Mouse (Mus musculus) heart, adult 2 months (tissue): ENCODE data around the gene Dennd6a.

Source experiments
- CTCF ChIP-seq: fragments of 200-600 bp; IDR thresholded peaks from 2 replicates; pipeline ENCODE4 v1.8.1; 2022; ENCODE audit warnings: antibody characterized with exemption, mild to moderate bottlenecking, moderate library complexity
- POLR2A ChIP-seq: fragments of 200-500 bp; IDR thresholded peaks from 2 replicates; pipeline ENCODE4 v1.6.1; 2011; ENCODE audit warnings: mild to moderate bottlenecking, low read depth, low read length, control low read depth; ENCODE audit not compliant: insufficient read depth

DNA sequence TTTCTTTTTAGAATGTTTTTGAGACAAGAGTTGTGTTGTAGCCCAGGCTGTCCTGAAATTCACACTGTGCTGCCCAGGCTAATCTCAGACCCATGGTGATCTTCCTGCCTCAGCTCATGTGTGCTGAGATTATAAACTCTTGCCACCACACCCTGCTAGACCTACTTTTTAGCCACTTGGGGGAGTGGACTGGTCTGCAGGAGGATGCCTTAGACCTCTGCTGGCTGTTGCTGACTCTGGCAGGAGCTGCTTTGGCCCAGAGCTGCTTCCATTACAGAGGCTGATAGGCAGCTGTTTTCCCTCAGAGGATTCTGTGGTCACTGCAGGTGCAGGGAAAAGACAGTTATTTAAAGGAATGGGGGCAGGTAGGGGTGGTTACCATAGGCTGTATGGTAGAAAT, 17.7 kb downstream of the Dennd6a start:
- TF ChIP-seq CTCF (no peak), POLR2A (no peak)
